Mouse (Mus musculus): ENCODE measurements at regions not wholly inside any gene's neighbourhood (a gene's known extent, or its start where the extent isn't known, plus 50 kb on each side); places are given as distances from the start of the nearest gene placed in this dataset.

DNA sequence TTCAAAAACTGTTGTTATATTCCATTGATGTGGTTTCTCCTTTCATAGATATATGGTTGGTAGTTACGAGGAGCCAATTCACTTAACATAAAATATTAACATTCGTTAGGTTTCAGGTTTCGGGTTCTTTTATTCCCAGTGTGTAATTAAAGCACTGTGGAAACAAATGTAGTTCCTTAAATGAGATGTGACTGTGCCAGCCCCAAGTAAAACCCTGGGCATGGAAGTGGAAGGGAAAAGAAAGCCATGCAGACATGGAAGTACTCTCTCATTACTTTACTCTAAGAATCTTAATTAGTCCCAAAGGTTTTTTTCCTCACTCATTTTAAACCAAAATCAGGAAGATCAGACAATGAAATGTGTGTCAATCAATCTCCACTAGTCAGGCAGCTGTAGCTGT, 784.9 kb upstream of the Apob start:
- intact Hi-C loops (cut with DNase I): no loop called here
- DNase-seq: no peak

DNA sequence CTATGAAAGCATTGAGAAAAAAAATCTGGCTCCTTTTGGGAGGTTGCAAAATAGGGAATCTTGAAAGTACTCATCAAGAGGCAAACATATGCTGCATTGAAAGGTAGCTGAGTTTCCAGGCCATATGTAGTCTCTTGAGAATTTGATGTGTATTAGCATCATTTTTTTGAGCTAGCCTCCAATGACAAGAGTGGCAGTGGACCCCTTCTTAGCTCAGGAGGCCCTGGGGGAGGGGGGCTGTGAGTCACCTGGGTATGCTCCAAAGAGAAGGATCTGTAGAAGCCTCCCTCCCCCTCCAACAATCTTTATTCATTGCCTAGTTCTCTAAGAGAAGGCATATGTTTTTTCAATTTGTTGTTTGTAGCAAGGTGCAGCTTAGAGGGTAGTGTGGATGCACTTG, 779.4 kb upstream of the Apob start:
- DNase-seq: no peak

DNA sequence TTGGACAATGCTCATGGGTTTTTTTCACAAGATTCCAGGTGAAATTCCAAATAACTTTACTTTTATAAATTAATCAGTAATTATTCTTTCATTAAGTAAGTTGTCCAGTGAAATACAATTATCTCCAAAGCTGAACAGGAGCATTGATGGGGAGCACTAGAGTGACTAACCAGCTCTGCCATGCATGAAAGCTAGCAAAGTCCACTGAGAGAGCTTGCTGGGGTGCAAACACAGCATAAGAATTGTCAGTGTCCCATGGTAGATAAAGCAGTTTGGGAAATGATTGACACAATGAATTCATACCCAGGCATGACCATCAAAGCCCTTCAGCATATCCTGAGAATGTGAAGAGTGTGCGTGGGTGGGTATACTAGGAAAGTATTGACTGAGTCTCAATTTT, 776.6 kb upstream of the Apob start:
- intact Hi-C loops (cut with DNase I): no loop called here
- DNase-seq: no peak

More for the DNA sequence above, 779.4 kb upstream of the Apob start:
- intact Hi-C loops (cut with DNase I): no loop called here

GRCm38 (mm10) chr12:7215686-7216085, 761.8 kb upstream of the Apob start:
- intact Hi-C loops (cut with DNase I): no loop called here
- DNase-seq: no peak

- intact Hi-C loops (cut with DNase I): no loop called here
- DNase-seq: no peak
Measured at GRCm38 (mm10) chr12:7217499-7217898, 759.9 kb upstream of the Apob start.

DNA sequence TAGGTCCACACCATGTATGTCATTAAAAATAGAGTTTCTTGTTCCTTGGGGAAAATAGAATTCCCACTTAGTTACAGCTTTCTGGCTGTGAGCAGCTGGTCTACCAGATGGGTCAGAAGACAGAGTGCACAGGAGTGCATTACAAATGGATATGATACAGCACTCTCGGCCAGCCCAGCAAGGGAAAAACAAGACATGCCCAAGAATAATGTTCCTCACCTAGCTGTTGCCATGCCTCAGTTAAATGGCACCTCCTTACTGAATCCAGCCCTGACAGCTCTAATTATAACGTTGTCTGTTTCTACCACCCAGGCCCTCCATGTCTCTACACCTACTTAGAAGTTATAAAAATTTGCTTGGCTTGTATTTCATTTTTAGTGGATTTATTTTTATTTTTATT, 749.3 kb upstream of the Apob start:
- intact Hi-C loops (cut with DNase I): no loop called here
- DNase-seq: no peak

- DNase-seq: no peak
- intact Hi-C loops (cut with DNase I): no loop called here
Measured at GRCm38 (mm10) chr12:7228541-7229225, 748.8 kb upstream of the Apob start.

- DNase-seq: no peak
- intact Hi-C loops (cut with DNase I): no loop called here
Measured at GRCm38 (mm10) chr12:7250324-7250723, 727.1 kb upstream of the Apob start.

DNA sequence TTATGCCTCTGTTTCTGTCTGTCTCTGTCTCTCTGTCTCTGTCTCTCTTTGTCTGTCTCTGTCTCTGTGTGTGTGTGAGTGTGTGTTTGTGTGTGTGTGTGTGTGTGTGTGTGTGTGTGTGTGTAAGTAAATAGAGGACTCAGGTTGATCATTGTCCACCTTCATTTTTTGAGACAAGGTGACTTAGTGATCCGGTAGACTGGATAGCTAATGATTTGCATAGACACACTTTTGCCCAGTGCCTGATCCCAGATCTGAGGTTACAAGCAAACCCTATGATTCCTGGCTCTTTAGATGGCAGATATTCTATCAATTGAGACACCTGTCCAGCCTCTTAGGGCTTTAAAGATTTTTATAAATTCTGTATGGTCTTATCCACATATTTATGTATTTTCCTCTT, 706.9 kb upstream of the Apob start:
- DNase-seq: no peak
- intact Hi-C loops (cut with DNase I): no loop called here

DNA sequence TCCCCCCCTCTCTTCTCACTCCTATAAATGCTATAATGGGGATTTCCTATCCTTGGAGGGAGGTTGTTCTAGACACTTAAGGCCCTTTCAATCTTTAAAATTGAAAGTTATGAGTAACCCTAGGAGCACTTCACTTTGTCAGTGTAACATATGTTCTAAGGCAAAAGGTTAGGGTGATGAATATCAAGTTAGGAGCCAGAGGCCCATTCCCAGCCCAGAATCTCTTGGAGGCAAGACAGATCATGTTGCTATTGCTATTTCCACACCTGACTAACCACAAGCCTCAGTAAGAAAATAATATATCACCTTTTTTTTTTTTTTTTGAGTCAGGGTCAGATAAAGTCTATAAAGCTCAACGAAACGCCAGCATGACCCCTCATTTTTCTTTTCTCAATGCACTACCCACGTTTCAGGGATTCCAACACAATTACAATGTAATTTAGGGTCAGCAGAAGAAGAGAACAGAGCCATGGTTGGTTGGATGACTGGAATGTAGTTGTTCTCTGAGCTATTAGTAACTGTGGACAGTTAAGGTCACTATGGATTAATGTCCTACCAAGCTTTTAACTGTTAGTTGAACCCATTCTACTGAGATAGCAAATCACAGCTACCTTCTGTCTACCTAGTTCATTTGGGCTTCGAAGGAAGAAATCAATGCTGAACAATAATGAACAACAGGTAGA, 693.0 kb upstream of the Apob start:
- intact Hi-C loops (cut with DNase I): loop anchor here (10.0 kb wide), 1 partner anchor 1960 kb away; no protein-coding TSS in a partner anchor

DNA sequence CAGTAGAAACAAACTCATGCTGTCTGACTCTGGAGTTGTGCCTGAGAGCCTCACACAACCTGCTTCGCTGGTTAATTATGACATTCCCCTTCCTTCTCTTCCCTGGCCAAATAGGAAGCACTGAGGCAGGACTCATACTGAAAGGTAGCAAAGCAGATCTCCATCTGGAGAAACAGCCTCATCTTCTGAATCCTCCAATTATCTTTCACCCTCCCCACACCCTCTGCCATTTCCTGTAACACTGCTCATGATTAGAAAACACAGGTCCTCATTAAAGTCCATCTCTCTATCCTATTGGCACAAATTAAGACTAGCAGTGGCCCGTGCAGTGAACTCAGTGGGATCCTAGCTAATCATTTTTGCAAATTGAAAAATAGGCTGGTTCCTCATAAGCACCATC, 685.9 kb upstream of the Apob start:
- peak; percentile 29 for DNase-seq
- intact Hi-C loops (cut with DNase I): no loop called here

More for the DNA sequence above, 693.0 kb upstream of the Apob start:
- no peak for DNase-seq

DNA sequence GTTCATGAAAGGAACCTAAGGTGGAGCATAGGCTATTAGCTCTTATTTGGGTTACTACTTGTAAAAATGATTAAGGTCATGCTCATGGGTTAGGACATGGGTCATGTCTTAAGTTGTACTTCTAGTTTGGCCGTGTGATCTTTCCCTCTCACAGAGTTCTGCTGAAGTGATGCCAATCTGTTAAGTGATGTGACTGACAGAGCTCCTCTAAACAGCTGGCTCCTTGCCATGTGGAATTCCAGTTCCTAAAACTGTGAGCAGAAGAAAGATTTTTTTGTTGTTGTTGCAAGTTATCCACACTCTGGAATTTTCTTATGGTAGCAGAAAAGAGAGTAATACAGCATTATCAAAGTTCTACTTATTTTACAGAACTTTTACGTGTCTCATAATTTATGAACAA, 680.4 kb upstream of the Apob start:
- no peak for DNase-seq

GRCm38 (mm10) chr12:7321453-7321852, 656.0 kb upstream of the Apob start:
- intact Hi-C loops (cut with DNase I): no loop called here
- DNase-seq: no peak

More for the DNA sequence above, 680.4 kb upstream of the Apob start:
- intact Hi-C loops (cut with DNase I): no loop called here

DNA sequence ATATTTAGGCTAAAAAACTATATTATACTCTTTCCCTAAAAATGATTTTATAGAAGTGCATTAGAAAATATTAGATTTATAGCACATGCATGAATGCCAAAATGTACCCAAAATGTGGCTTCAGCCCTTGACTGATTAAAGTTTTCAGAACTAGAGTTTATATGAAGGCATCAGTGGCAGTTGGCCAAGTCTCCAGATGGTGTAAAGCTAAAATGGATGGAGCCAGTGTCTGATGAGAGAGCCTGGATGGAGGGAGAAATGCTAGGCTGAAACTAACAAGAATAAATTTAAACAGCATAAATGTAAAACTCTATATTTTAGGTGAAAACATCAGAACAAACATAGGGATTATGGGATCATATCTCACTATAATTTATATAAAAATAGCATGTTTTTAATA, 648.8 kb upstream of the Apob start:
- DNase-seq: peak; percentile 67
- intact Hi-C loops (cut with DNase I): no loop called here

Measured in left cerebral cortex, postnatal 4 days (tissue).